Mouse (Mus musculus) liver, embryonic 14.5 days (tissue): ENCODE data around the gene Olfr414. TPM values are rescaled to one million over a fixed set of nuclear protein-coding genes. Genes with fewer than 3 reads are reported as not detected.

Source experiments
- ATAC-seq: fragments of 200-750 bp; cut with Nextera tagmentation; 2 replicates; pipeline ENCODE4 v1.8.0; 2017; ENCODE audit warnings: moderate number of reproducible peaks, mild to moderate bottlenecking, moderate library complexity; ENCODE audit not compliant: insufficient read depth
- DNase-seq, 3 experiments: peaks; one replicate each; pipeline ENCODE4 v3.0.0-alpha.2; 2012 to 2013; ENCODE audit warnings: low read depth in 3 of 3, low spot score in 3 of 3
- H3K27ac ChIP-seq: fragments of 300-500 bp; sonication (generic); 2 replicates; pipeline ENCODE4 v1.5.1; 2014; ENCODE audit warnings: moderate library complexity, mild to moderate bottlenecking, control low read depth, inconsistent platforms
- H3K27me3 ChIP-seq: fragments of 300-500 bp; sonication (generic); 2 replicates; pipeline ENCODE4 v1.6.1; 2014; ENCODE audit warnings: mild to moderate bottlenecking, low read length, moderate library complexity; ENCODE audit not compliant: control insufficient read depth, insufficient read depth
- H3K36me3 ChIP-seq: fragments of 300-500 bp; sonication (generic); replicated peaks from 2 replicates; pipeline ENCODE4 v1.6.1; 2014; ENCODE audit warnings: low read depth; ENCODE audit not compliant: control insufficient read depth, insufficient read depth
- H3K4me1 ChIP-seq, 2 experiments: fragments of 200-500 bp in 1 of 2; fragments of 300-500 bp in 1 of 2; sonication (generic) in 1 of 2; replicated peaks; 2 replicates each; pipeline ENCODE4 v1.6.1; 2012 to 2014; ENCODE audit warnings: antibody characterized with exemption in 1 of 2, inconsistent platforms in 1 of 2, low read length in 1 of 2; ENCODE audit not compliant: control insufficient read depth in 2 of 2, insufficient read depth in 2 of 2
- H3K4me2 ChIP-seq: fragments of 300-500 bp; sonication (generic); 2 replicates; pipeline ENCODE4 v1.6.1; 2014; ENCODE audit warnings: low read depth, mild to moderate bottlenecking, control low read depth, moderate library complexity
- H3K4me3 ChIP-seq, 2 experiments: fragments of 200-500 bp in 1 of 2; fragments of 300-500 bp in 1 of 2; sonication (generic) in 1 of 2; 2 replicates each; pipeline ENCODE4 v1.5.1; 2012 to 2014; ENCODE audit warnings: low read depth in 2 of 2, low read length in 2 of 2, mild to moderate bottlenecking in 2 of 2, control low read depth in 1 of 2, inconsistent platforms in 1 of 2, moderate library complexity in 1 of 2; ENCODE audit not compliant: insufficient read depth in 1 of 2
- H3K9ac ChIP-seq: fragments of 300-500 bp; sonication (generic); replicated peaks from 2 replicates; pipeline ENCODE4 v1.6.1; 2014; ENCODE audit warnings: mild to moderate bottlenecking, control low read depth, moderate library complexity
- H3K9me3 ChIP-seq: fragments of 300-500 bp; sonication (generic); 2 replicates; pipeline ENCODE4 v1.6.1; 2016; ENCODE audit warnings: low read length, mixed read lengths; ENCODE audit not compliant: control insufficient read depth
- CTCF ChIP-seq: IDR thresholded peaks from 2 replicates; pipeline ENCODE4 v1.5.1; 2016; ENCODE audit warnings: antibody characterized with exemption, low read depth, control low read depth
- EP300 ChIP-seq: IDR thresholded peaks from 2 replicates; pipeline ENCODE4 v1.6.1; 2016; ENCODE audit warnings: antibody characterized with exemption, low read depth
- WGBS: fragments of 180-500 bp; shearing (Covaris S2); extraction: QIAGEN DNeasy Blood & Tissue Kit; methylation state at CpG from one replicate; pipeline ENCODE4 v1.1.7; 2014; ENCODE audit not compliant: insufficient replicate concordance; 5-methylcytosine and 5-hydroxymethylcytosine counted together
- polyA plus RNA-seq, 2 experiments: library from polyadenylated mRNA; depleted of rRNA in 1 of 2; stranded (reverse) in 1 of 2; unstranded in 1 of 2; fragments of >200 nt; fragmentation: Nextera tagmentation in 1 of 2; extraction: Ambion mirVana in 1 of 2; gene quantifications; 2 replicates each; pipeline versions ENCODE4 v1.2.1 to v1.2.3; 2012 to 2014

Gene Olfr414
- polyA plus RNA-seq (2012; rRNA removed) (0.06 and 0.08 TPM in 2 replicates), polyA plus RNA-seq (2014; fragmentation: Nextera tagmentation; extraction: Ambion mirVana) (not detected in 2 replicates)

GRCm38 (mm10) chr1:174423764-174424163 is at the start of gene Olfr414:
Olfr414 (plus strand) TSS chr1:174424064.
- ATAC-seq: no peak
- Histone ChIP-seq H3K27ac (no peak within 1 kb of the TSS), H3K4me2 (no peak within 1 kb of the TSS), H3K9me3 (no peaks in the 10 kb centered on the region), H3K4me1 (peaks cover 14 to 16% of the 10 kb centered on the region in 2 experiments), H3K9ac (no peak within 1 kb of the TSS), H3K36me3 (no peaks in the 10 kb centered on the region), H3K27me3 (no peaks in the 10 kb centered on the region), H3K4me3 (no peak within 1 kb of the TSS)
- TF ChIP-seq CTCF (no peak), EP300 (no peak)
- WGBS: 32% methylated on average over 1 of the region's 1 CpGs
- no peak for DNase-seq

- no peak for ATAC-seq
- Histone ChIP-seq H3K4me2 (no peak within 1 kb of the TSS), H3K36me3 (no peaks in the 10 kb centered on the region), H3K27me3 (no peaks in the 10 kb centered on the region), H3K9me3 (no peaks in the 10 kb centered on the region), H3K27ac (no peak within 1 kb of the TSS), H3K4me3 (no peak within 1 kb of the TSS), H3K4me1 (no peaks in the 10 kb centered on the region), H3K9ac (no peak within 1 kb of the TSS)
- TF ChIP-seq EP300 (no peak), CTCF (no peak)
- DNase-seq: no peak
- 77% methylated on average over 2 of the region's 2 CpGs for WGBS
Measured at GRCm38 (mm10) chr1:174390746-174391145, 33.1 kb upstream of the Olfr414 start, which contains the start of gene Olfr248. Olfr248 (plus strand) TSS chr1:174391046.

GRCm38 (mm10) chr1:174422959-174423358 is 905 bp upstream of the Olfr414 start:
- ATAC-seq (peak; percentile 25; the same call in 1 of the 2 replicates), DNase-seq (no peak)
- H3K27ac ChIP-seq: no peak overlapping the region
- H3K9me3 ChIP-seq: no peaks in the 10 kb centered on the region
- H3K27me3 ChIP-seq: no peaks in the 10 kb centered on the region
- 19% methylated on average over 4 of the region's 4 CpGs for WGBS
- H3K4me3 ChIP-seq: no peak overlapping the region
- H3K4me1 ChIP-seq: peaks cover 9 to 15% of the 10 kb centered on the region in 2 experiments
- no peak for TF ChIP-seq CTCF
- TF ChIP-seq EP300: peak; percentile 38; the same call in 1 of the 2 replicates
- no peak overlapping the region for H3K4me2 ChIP-seq
- H3K36me3 ChIP-seq: no peaks in the 10 kb centered on the region
- no peak overlapping the region for H3K9ac ChIP-seq

GRCm38 (mm10) chr1:174426180-174426986 is 2.5 kb downstream of the Olfr414 start:
- H3K4me3 ChIP-seq: no peak overlapping the region
- no peak overlapping the region for H3K9ac ChIP-seq
- peak; percentile 78 for ATAC-seq
- TF ChIP-seq CTCF: no peak
- TF ChIP-seq EP300: peak; percentile 86
- no peaks in the 10 kb centered on the region for H3K36me3 ChIP-seq
- H3K4me1 ChIP-seq: peaks cover 15 to 17% of the 10 kb centered on the region in 2 experiments
- H3K9me3 ChIP-seq: no peaks in the 10 kb centered on the region
- WGBS: 7% methylated on average over 3 of the region's 3 CpGs
- H3K27ac ChIP-seq: no peak overlapping the region
- H3K4me2 ChIP-seq: no peak overlapping the region
- no peaks in the 10 kb centered on the region for H3K27me3 ChIP-seq
- peak; percentile 31 to 42 (median 39) for DNase-seq

- Histone ChIP-seq H3K4me1 (peaks cover 15 to 17% of the 10 kb centered on the region in 2 experiments), H3K9me3 (no peaks in the 10 kb centered on the region), H3K9ac (no peak overlapping the region), H3K4me2 (no peak overlapping the region), H3K27me3 (no peaks in the 10 kb centered on the region), H3K4me3 (no peak overlapping the region), H3K36me3 (no peaks in the 10 kb centered on the region), H3K27ac (no peak overlapping the region)
- TF ChIP-seq CTCF (no peak), EP300 (no peak)
- ATAC-seq: no peak
- DNase-seq: no peak
- WGBS: 67% methylated on average over 1 of the region's 1 CpGs
Measured at GRCm38 (mm10) chr1:174427402-174427801, 3.5 kb downstream of the Olfr414 start.
